Mouse (Mus musculus): ENCODE measurements at regions not wholly inside any gene's neighbourhood (a gene's known extent, or its start where the extent isn't known, plus 50 kb on each side); places are given as distances from the start of the nearest gene placed in this dataset.

GRCm38 (mm10) chr1:137020528-137020927, 60.3 kb upstream of the Nr5a2 start:
- TF ChIP-seq USF2 (conservative IDR thresholded peaks at IDR 0.05; ENCODE audit: low read depth, low read length): no peak
- TF ChIP-seq PAX5 (IDR thresholded peaks at IDR 0.05; ENCODE audit: low read length): no peak
- TF ChIP-seq ZC3H11A (IDR thresholded peaks at IDR 0.05; ENCODE audit: low read depth, low read length): no peak
- no peak for TF ChIP-seq USF1 (IDR thresholded peaks at IDR 0.05; ENCODE audit: low read depth, low read length)
- no peak for TF ChIP-seq CTCF (conservative IDR thresholded peaks at IDR 0.05 in 1 of 2, IDR thresholded peaks at IDR 0.05 in 1 of 2; ENCODE audit: low read depth in 2 of 2, low read length in 2 of 2)
- TF ChIP-seq CHD1 (IDR thresholded peaks at IDR 0.05; ENCODE audit: low read depth, low read length): no peak
- no peak for TF ChIP-seq SMC3 (IDR thresholded peaks at IDR 0.05; ENCODE audit: low read depth, low read length)
- no peak for TF ChIP-seq CHD2 (IDR thresholded peaks at IDR 0.05; ENCODE audit: low read length)
- no peak for TF ChIP-seq MAFK (IDR thresholded peaks at IDR 0.05; ENCODE audit: insufficient replicate concordance, low read length)
- no peak for TF ChIP-seq KAT2A (IDR thresholded peaks at IDR 0.05; ENCODE audit: insufficient replicate concordance, low read length)
- TF ChIP-seq IRF4 (IDR thresholded peaks at IDR 0.05; ENCODE audit: low read depth, low read length): no peak
- TF ChIP-seq ZKSCAN1 (IDR thresholded peaks at IDR 0.05; ENCODE audit: borderline replicate concordance, low read depth, low read length): no peak
- TF ChIP-seq MAZ (IDR thresholded peaks at IDR 0.05; ENCODE audit: low read depth, low read length): no peak
- TF ChIP-seq TCF12 (IDR thresholded peaks at IDR 0.05; ENCODE audit: low read depth, low read length): no peak
- TF ChIP-seq JUND (conservative IDR thresholded peaks at IDR 0.05; ENCODE audit: low read depth, low read length): 0 out of 2 replicates have a peak, but pooled peaks have one; percentile 37
- no peak for TF ChIP-seq HCFC1 (IDR thresholded peaks at IDR 0.05; ENCODE audit: low read depth, low read length)
- TF ChIP-seq ZMIZ1 (IDR thresholded peaks at IDR 0.05; ENCODE audit: low read depth, low read length): no peak
- peak; percentile 38; the same call in 1 of the 2 replicates for TF ChIP-seq EP300 (IDR thresholded peaks at IDR 0.05; ENCODE audit: low read length)
- TF ChIP-seq GABPA (IDR thresholded peaks at IDR 0.05; ENCODE audit: insufficient replicate concordance, low read depth, low read length): no peak
- peak; percentile 85 for TF ChIP-seq MEF2A (IDR thresholded peaks at IDR 0.05; ENCODE audit: borderline replicate concordance, low read depth, low read length)
- TF ChIP-seq UBTF (IDR thresholded peaks at IDR 0.05; ENCODE audit: low read depth, low read length): no peak
- TF ChIP-seq ETS1 (conservative IDR thresholded peaks at IDR 0.05; ENCODE audit: low read depth, low read length): peak; percentile 71
- no peak for TF ChIP-seq RCOR1 (conservative IDR thresholded peaks at IDR 0.05; ENCODE audit: low read depth, low read length)
- TF ChIP-seq RAD21 (IDR thresholded peaks at IDR 0.05; ENCODE audit: low read depth, low read length): no peak
- TF ChIP-seq ZNF384 (IDR thresholded peaks at IDR 0.05; ENCODE audit: low read depth, low read length): no peak
- Histone ChIP-seq H3K27ac (ENCODE audit: insufficient read depth, low read depth) (no peak overlapping the region), H3K79me2 (replicated peaks; ENCODE audit: control insufficient read depth, extremely low read depth, insufficient read depth, poor library complexity, severe bottlenecking) (no peaks in the 10 kb centered on the region), H3K4me2 (ENCODE audit: insufficient read depth, low read depth, poor library complexity, severe bottlenecking) (no peak overlapping the region), H3K4me1 (ENCODE audit: control insufficient read depth in 1 of 2, insufficient read depth in 2 of 2) (peaks cover 0 to 28% of the 10 kb centered on the region in 2 experiments; a peak in 2 of 4 replicates), H3K4me3 (replicated peaks in 1 of 3; ENCODE audit: low read depth in 2 of 3, low read length in 2 of 3, poor library complexity in 1 of 3) (no peak overlapping the region), H3K36me3 (replicated peaks in 1 of 2; ENCODE audit: control insufficient read depth in 1 of 2, insufficient read depth in 1 of 2, low read length in 1 of 2) (no peaks in the 10 kb centered on the region), H3K9ac (ENCODE audit: insufficient read depth, low read depth) (no peak overlapping the region), H3K27me3 (replicated peaks) (no peaks in the 10 kb centered on the region), H3K9me3 (replicated peaks; ENCODE audit: low read length) (no peaks in the 10 kb centered on the region)
- DNase-seq (ENCODE audit: extremely low read depth): peak; percentile 79
- in situ Hi-C loops (cut with MboI; ENCODE audit: low pct_ligation_motif_present, low pct_unique_long_range_greater_than_20kb, low sequenced_read_pairs): no loop called here
- dilution Hi-C loops (cut with MboI; ENCODE audit: extremely low pct_ligation_motif_present, extremely low pct_unique_long_range_greater_than_20kb, low sequenced_read_pairs): no loop called here
